Mouse (Mus musculus) granulocyte monocyte progenitor cell, adult 5-6 weeks (primary cell): ENCODE data around the gene Exog. TPM values are rescaled to one million over a fixed set of nuclear protein-coding genes. Genes with fewer than 3 reads are reported as not detected.

Source experiments
- ATAC-seq: replicated peaks from 2 replicates; pipeline ENCODE4 v1.8.0; 2016; ENCODE audit warnings: mild to moderate bottlenecking, moderate TSS enrichment, inconsistent platforms; ENCODE audit not compliant: poor library complexity, severe bottlenecking
- total RNA-seq, 2 experiments: library from RNA; stranded (forward) in 1 of 2; stranded (reverse) in 1 of 2; fragments of 200-712, 200-1000 nt in 1 of 2; fragments of >200 nt in 1 of 2; fragmentation: Nextera tagmentation in 1 of 2; gene quantifications; 2 replicates each; pipeline ENCODE4 v1.2.3; 2014 to 2017

Exog gene
- total RNA-seq (2014; fragmentation: Nextera tagmentation) (10.4 and 17.7 TPM in 2 replicates), total RNA-seq (2017) (4.2 and 4.6 TPM in 2 replicates)

- peak; percentile 90 for ATAC-seq
Measured at GRCm38 (mm10) chr9:119444738-119445429, at the start of gene Exog. Gene Exog, plus strand, starts transcription at chr9:119444943.

GRCm38 (mm10) chr9:119401351-119401750 is 43.4 kb upstream of the Exog start:
- peak; percentile 34 for ATAC-seq

GRCm38 (mm10) chr9:119401801-119402214 is 42.9 kb upstream of the Exog start, which contains the start of gene Acvr2b:
Gene Acvr2b, plus strand, starts transcription at chr9:119402118.
- peak; percentile 88 for ATAC-seq

- ATAC-seq = peak; percentile 10; the same call in 1 of the 2 replicates
Measured at GRCm38 (mm10) chr9:119402253-119403235, 42.2 kb upstream of the Exog start.

- ATAC-seq = no peak
Measured at GRCm38 (mm10) chr9:119403236-119403641, 41.5 kb upstream of the Exog start.

- peak; percentile 47 for ATAC-seq
Measured at GRCm38 (mm10) chr9:119404090-119404489, 40.7 kb upstream of the Exog start.

- no peak for ATAC-seq
Measured at GRCm38 (mm10) chr9:119407884-119408283, 36.9 kb upstream of the Exog start.

GRCm38 (mm10) chr9:119408898-119409664 is 35.7 kb upstream of the Exog start:
- ATAC-seq = no peak

GRCm38 (mm10) chr9:119409864-119410263 is 34.9 kb upstream of the Exog start:
- ATAC-seq = no peak

GRCm38 (mm10) chr9:119418025-119418424 is 26.7 kb upstream of the Exog start:
- ATAC-seq = peak; percentile 86

- no peak for ATAC-seq
Measured at GRCm38 (mm10) chr9:119419852-119420438, 24.8 kb upstream of the Exog start.

- ATAC-seq = peak; percentile 80
Measured at GRCm38 (mm10) chr9:119425217-119425975, 19.3 kb upstream of the Exog start.

GRCm38 (mm10) chr9:119425976-119426415 is 18.7 kb upstream of the Exog start:
- no peak for ATAC-seq

- ATAC-seq = no peak
Measured at GRCm38 (mm10) chr9:119426483-119426882, 18.3 kb upstream of the Exog start.

GRCm38 (mm10) chr9:119430311-119430710 is 14.4 kb upstream of the Exog start:
- ATAC-seq = peak; percentile 76

GRCm38 (mm10) chr9:119435855-119436254 is 8.9 kb upstream of the Exog start:
- peak; percentile 76 for ATAC-seq

GRCm38 (mm10) chr9:119438065-119438464 is 6.7 kb upstream of the Exog start:
- no peak for ATAC-seq

- ATAC-seq = no peak
Measured at GRCm38 (mm10) chr9:119438498-119439000, 6.2 kb upstream of the Exog start.

- ATAC-seq = peak; percentile 78
Measured at GRCm38 (mm10) chr9:119445737-119446136, 994 bp downstream of the Exog start.
